Mouse (Mus musculus) heart, adult 9 months (tissue): ENCODE measurements at regions not wholly inside any gene's neighbourhood (a gene's known extent, or its start where the extent isn't known, plus 50 kb on each side); places are given as distances from the start of the nearest gene placed in this dataset.
A peak's percentile ranks its signal among the peaks of the same experiment; 100 is the strongest.
"Not testable (repeated sequence)": the region's sequence is repeated elsewhere in the genome, so short reads cannot be mapped to it uniquely, and the experiment has no call there.

ENCODE experiments used
- DNase-seq, 2 experiments: peaks; one replicate each; pipeline ENCODE4 v3.0.0; 2022; ENCODE audit warnings: low spot score in 2 of 2

DNA sequence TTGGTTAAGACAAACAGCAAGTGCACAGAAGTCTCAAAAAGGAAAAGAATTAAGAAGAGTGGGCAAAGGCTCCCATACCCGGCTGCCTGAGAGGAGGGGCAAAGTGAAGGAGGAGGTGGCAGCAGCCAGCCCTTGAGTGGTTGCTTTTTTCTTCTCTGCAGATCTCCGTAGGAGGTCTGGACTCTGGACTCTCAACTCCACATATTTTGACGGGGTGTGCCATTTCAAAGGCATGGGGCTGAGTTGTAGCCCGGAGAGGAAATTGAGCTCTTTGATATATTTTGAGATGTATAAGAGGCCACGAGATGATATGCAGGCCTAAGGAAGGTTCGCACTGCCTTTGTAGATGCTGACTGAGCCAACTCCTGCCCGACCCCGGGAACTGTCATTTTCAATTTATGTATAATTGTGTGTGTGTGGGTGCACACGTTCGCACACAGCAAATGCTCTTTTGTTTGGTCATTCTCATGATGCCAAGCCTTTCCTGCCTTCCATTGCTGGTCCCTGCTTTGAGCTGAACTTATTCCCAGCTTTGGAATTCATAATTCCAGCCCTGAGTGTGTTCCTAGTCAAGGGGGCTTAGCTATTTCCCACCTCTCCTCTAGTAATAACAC lies 56.4 kb downstream of the Cxcr4 start:
- DNase-seq: no peak

DNA sequence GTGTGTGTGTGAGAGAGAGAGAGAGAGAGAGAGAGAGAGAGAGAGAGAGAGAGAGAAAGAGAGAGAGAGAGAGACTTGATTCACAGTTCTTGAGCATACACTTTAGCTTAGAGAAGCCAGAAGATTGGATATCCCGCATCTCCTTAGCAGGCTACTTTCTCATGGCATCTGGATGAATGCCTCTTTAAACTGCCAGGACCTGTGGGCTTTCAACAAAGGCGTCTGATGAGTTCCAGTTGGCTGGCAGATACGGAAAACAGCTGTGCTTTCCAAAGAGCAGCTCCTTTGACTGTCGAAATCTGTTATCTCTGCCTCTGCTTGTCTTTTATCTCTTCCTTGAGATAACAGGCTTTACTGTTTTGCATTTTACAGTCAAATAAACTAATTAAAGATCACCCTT lies 59.5 kb downstream of the Cxcr4 start:
- no peak for DNase-seq

DNA sequence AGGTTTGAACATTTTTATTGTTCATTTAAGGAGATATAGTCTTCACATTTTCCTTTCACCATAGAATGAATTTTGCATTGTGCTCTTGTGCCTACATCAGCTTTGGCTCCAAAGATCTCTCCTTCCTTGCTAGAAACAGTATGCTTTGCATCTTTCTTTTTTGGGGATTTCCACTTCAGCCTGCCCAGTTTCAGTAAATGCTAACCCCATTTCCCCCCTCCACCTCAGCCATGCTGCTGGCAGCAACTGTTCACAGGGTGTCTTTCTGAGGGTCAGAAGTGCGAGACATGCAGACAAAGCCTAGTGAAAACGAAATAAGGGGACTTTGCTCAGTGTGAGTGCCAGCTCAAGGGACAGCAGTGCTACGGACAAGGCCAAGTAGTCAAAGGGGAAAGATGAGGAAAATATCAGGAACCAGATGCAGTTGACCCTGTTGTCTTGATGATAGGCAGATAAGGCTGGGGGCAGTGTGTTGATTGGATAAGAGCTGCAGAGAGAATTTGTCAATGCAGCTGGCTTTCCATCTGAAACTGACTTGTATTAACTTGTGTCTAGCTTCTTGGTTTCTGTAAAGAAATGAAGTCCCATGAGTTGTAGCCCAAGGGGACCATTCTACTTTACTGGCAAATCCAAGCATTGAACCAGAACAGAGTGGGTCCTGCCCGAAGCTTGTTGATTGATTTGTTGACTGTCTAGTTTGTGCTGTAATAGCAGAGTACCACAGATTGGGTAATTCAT lies 62.1 kb downstream of the Cxcr4 start:
- DNase-seq: no peak

DNA sequence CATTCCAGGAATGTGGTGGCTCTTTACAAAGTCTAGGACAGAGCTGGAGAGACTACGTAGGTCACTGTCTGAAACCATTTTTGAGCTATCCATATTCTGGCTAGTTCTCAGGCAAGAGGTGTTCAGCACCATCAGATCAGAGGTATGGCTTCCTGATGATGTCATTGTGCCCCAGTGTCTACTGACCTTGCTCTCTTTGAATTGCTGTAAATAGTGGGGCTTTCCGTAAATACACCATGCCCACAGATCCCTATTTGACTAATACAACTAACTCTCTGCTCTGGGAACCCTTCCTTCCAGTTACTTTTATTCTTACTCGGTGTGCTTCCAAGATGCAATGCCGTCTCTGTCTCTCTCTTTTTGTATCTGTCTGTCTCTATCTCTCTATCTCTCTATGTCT lies 72.9 kb downstream of the Cxcr4 start:
- DNase-seq: no peak

DNA sequence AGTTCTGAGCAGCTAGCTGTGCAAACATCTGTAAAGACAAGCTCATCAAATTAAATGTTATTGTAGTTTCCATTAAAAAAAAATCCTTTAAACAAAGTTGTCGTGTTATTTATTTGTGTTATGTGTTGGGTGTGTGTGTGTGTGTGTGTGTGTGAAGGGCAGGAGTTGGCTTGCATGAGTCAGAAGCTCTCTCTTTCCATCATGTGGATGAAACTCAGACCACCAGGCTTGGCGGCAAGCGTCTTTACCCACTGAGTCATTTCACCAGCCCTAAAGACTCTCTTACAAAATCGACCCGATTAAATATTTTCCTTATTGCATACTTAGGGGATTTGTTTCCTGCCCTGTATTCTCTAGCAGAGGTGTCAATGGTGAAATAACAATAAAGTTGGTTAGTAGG lies 73.6 kb downstream of the Cxcr4 start:
- no peak for DNase-seq

DNA sequence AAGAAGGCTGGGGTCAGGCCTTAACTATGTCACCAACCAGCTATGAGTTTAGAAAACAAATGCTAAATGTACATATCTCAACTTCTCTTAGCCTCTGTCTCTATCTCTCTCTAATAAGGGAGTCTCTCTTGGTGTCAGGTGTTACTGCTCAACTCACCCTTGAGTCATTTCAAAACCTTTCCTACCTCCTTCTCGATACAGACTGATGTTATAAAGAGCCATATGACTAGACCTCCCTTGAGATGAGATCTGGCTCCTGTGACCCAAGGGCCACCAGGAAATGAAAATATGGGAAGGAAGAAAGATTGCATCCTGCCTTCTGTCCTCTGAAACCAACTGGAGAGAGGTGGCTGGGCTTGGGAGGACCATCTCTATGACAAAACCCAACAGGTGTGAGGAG lies 74.7 kb downstream of the Cxcr4 start:
- DNase-seq: no peak

DNA sequence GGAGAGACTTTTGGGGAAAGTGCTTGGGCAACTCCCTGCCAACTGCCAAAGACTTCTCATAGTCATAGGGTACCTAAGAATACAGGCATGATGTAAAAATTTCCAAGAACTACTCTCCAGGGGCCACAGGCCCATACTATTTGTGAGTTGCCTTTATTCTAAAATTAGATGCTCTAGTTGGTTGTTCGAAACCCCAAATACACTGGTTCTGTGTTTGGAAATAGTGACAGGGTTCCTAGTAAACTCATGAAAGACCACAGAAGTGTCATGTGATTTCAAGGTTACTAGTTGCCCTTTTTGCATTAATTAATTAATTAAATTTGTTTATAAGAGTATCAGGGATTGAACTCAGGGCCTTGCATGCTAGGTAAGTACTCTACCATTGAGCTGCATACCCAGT lies 77.8 kb downstream of the Cxcr4 start:
- DNase-seq: no peak

DNA sequence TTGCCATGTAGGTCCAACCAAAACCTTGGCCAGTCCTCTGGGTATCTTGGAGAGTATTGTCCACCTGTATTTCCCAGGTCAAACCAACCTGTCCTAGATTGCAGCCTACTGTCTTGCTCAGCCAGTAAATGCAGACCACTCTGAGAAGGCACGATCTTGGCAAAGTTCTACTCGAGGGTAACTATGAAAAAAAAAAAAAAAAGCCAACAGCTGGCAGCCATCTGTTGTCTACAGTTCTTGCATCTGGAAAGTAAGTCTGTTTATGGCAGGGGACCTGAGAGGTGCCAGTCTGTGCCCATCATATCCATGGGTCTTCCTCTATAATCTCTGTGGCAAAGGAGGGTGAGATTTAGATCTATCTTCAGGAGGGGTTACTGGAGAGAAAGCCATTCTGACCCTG lies 78.2 kb downstream of the Cxcr4 start:
- no peak for DNase-seq

DNA sequence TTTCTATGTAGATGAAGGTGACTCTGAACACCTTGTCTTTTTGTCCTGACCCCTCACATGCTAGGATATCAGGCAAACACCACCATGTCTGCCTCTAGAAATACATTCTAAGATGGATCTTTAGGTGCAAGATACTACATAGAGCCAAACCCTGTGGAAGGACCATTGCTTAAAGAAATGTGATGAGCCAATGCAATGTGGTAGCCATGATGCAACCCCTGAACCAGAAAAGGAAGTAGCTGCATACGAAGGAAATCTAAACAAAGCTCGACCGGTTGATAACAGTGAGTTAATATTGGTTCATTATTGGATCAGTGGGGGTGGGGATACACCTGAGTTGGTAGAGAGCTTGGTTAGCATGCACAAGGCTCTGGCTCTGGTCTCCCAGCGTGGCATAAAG lies 78.9 kb downstream of the Cxcr4 start:
- DNase-seq: no peak

DNA sequence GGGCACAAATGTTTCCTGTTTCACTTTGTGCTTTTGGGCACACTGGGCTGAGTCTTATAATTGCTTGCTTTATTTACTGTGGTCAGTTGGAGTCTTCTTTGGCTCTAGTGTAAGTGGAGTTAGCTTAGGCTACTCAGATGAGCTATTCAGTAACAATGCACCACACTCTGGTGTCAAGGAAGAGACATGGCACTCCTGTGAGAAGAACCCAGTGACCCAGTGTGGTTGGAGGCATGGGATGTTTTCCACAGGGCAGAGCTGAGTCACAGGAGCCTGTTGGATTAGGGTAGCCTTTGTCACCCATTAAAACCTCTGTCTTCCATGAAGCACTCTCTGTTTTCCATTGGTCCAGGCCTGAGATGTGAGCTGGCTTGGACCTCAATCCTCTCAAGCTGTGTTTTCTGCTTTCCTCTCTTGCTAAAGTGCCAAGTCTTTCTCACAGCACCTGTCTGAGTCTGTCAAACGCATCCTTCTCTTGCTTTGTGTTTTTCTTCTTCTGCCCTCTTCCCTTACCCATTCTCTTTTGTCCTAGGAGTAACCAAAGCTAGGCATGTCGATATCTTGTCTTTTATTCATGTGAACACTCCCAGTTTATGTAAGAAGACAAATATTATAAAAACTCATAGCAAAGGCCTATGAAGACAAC lies 83.2 kb downstream of the Cxcr4 start:
- no peak for DNase-seq

DNA sequence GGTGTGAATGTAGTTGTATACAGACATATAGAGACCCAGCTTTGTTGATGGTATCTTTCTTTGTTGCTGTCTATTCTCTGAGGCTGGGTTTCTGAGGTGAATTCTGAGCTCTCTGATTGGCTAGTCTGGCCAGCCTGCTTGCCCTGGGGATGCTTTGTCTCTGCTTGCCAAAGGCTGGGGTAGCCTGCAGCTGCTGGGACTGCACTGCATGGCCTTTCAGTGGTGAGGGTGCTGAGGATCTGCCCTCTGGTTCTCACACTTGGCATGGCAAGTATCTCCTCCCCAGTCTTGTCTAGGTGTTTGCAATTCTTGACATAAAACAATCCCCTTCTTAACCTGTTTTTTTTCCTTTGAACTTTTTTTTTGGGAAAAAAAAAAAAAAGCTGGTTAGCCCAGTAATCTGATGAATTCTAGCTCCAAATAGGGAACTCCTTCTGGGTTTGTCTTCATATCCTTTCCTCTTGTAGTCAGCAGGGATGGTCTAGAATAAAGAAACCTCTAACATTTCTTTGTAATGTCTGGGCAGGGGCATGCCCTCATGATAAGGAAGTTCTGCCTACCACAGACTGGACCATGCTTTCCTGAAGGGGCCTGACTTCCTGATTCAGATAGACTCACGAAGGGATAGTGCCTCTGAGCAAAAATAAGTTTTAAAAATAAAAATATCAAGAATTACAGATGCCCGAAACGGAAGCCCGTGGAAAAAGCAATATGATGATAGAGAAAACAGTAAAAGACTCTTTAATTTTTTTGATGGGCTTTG lies 85.4 kb downstream of the Cxcr4 start:
- DNase-seq: no peak

DNA sequence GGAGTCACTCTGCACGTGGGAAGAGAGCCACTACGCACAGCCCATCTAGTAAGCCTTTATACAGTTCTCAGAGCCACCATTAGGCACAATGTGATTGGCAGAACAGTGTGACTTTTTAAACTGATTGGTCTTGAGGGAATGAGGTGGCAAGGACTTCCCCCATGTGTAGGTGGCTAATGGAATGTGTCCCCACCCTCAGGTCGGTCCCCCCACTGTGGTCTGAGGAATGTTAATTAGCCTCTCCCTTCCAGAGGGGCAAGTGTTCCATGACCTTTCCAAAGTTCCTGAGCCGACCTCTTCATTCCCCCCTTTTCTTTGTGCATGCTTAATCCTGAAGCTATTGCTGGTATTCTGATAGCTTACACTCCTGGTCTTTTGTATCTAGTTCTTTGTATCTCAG lies 87.2 kb upstream of the Dars start:
- no peak for DNase-seq

DNA sequence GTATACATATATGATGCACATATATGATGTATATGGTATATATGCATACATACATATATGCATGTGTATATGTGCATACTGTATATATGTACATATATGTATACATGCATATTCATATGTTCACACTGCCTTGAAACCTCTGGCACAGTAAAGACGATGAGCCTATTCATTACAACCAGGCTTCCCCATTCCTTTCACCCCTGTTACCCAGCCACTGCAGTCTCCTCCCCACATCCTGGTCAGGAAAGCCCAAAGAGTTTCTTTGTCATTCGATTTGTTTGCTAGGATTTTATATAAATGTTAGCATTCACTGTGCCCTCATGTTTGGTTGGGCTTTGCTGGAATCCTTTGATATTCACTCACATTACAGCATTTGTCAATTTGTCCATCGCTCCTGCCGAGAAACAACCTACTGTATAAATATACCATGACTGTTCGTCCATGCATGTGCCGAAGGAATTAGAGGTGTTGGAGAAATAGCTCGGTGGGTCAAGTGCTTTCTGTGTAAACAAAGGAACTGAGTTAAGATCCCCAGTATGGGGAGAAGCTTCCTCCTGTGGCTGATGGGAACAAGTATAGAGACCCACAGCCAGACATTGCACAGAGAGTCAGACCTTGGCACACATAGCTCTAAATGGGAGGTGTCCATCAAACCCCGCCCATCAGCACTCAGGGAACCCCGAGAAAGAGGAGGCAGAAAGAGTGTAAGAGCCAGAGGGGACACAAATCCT lies 81.0 kb upstream of the Dars start:
- no peak for DNase-seq

DNA sequence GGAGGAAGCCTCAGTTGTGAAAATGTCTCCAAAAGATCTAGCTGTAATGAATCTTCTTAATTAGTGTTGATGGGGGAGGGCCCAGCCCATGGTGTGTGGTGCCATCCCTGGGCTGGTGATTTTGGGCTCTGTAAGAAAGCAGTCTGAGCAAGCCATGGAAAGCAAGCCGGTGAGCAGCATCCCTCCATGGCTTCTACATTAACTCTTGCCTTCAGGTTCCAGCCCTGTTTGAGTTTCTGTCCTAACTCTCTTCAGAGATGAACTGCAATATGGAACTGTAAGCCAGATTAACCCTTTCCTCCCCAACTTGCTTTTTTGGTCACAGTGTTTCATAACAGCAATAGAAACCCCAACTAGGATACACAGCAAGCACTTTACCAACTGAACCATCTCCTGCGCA lies 75.1 kb upstream of the Dars start:
- DNase-seq: no peak

DNA sequence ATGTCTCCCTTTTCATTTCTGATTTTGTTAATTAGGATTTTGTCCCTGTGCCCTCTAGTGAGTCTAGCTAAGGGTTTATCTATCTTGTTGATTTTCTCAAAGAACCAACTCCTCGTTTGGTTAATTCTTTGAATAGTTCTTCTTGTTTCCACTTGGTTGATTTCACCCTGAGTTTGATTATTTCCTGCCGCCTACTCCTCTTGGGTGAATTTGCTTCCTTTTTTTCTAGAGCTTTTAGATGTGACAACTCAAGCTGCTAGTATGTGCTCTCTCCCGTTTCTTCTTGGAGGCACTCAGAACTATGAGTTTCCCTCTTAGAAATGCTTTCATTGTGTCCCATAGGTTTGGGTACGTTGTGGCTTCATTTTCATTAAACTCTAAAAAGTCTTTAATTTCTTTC lies 70.0 kb upstream of the Dars start:
- DNase-seq: not testable (repeated sequence)

DNA sequence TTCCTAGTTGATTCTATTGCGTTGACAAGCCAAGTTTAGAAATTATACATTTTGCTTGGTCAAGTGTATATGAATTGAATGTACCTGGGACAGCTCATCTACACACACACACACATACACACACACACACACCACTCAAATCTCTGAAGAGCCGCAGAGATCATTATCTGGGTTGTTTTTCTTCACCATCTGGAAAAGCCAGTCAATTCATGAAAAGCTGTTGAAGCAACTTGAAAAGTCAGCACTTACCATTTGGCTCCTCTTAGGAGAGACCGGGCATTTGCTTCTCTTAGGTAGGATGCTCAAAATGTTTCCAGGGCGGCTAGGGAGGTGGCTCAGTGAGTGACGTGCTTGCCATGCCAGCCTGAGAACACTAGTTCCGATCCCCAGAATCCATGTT lies 61.2 kb upstream of the Dars start:
- no peak for DNase-seq

DNA sequence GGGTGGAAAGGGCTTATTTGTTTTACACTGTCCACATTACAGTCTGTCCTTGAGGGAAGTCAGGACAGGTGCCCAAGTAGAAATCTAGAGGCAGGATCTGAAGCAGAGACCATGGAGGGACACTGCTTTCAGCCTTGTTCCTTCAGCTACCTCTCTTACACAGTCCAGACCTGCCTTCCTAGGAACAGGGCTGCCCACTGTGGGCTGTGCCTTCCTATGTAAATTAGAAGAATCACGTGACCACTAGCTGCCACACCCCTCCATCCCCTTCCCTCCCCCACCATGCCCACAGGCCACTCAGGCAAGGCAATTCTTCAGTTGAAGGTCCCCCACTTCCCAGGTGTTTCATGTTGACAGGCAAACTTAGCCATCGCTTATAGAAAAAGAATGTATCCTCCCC lies 60.5 kb upstream of the Dars start:
- DNase-seq: no peak

DNA sequence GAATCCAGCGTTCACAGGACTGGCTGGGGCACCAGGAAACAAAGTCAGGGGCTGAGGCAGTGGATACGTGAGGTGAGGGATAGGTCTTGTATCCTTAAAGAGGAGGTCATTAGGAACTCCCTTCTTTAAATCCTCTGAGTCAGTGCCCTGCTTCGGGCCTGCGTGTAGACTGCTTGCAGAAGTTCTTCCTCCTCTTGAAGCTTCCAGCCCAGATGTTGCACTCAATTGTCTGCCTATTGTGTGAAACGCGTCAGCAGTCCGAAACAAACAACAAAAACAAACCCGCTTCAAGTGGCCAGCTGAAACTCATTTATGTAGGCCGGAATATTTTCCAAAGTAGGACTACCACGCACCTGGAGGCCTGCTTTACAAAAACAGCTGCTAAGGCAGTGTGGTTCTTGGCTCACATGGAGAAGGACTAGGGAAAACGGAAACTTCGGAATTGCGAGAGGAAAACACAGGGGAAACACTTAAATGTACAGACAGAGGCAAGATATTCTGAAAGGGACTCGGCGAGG lies 55.6 kb upstream of the Dars start:
- DNase-seq: peak in 1 of 2 experiments; percentile 55

DNA sequence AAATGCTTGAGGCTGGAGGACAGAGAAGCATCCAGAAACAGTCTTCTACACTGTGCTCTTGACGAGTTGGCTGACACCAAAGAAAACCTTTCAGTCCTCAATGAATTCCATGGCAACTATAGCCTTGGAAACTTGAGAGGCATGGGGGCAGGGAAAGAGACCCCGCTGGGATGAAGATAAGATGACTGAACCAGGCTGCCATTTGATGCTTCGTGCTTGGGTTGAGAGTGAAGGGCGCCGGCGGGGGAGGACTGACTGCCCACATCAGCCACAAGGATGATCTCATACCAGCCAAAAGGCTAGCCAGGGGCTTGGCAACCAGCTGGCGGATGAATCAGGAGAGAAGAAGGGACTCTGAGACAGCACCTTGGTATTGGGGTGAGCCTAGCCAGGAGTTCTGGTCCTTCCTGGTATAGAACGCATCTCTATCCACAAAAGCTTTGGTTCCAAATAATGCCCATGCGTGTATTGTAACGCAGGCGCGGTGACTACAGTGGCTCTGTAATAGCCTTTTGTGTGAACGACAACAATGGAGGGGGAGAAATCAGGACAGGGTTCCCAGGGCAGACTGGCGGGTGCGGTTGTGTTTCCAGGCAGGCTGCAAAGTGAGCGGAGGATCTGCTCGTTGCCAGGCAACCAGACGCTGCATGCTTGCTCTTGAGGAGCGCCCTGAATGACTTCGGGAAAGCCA lies 55.0 kb upstream of the Dars start:
- DNase-seq: peak; percentile 52 to 61

DNA sequence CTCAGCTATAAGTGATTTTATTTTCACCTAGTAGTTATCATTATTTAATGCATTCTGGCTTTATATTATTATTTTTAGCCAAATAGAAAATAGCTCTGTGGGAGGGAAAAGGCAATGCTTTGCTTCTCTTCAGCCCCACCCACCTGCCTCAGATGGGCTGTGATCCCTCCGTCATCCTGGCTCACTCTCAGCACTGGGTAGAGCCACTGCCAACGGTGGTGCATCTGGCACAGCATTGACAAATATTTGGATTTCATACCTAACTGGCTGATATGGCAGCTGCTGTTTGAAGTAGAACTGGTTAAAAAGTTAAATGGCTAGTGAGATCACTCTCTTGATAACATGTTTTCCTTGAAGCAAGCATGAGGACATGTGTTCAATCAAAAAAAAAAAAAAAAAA lies 53.6 kb upstream of the Dars start:
- no peak for DNase-seq

DNA sequence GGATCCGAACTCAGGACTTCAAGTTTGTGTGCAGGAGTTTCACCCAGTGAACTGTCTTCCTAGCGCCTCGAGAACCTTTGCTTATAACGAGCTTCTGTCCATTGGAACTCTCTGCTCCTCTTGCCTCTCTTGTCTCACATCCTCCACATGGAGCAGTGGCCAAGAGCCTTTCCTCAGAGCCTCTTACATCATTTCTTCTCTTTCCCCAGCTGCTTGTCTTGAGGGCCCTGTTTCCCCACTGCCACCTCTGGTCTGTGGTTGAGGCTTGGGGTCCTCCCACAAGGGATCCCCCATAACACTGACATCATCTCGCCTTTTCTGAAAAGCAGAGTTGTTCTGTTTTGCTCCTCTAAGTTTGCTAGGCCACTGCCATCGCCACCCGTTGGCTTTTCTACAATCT lies 51.9 kb upstream of the Dars start:
- no peak for DNase-seq
